Mouse (Mus musculus) forebrain, embryonic 12.5 days (tissue): ENCODE measurements at regions not wholly inside any gene's neighbourhood (a gene's known extent, or its start where the extent isn't known, plus 50 kb on each side); places are given as distances from the start of the nearest gene placed in this dataset.
"Not testable (repeated sequence)": the region's sequence is repeated elsewhere in the genome, so short reads cannot be mapped to it uniquely, and the experiment has no call there.

Source experiments
- ATAC-seq: fragments of 200-750 bp; cut with Nextera tagmentation; 2 replicates; pipeline ENCODE4 v1.8.0; 2017; ENCODE audit warnings: moderate TSS enrichment; ENCODE audit not compliant: low FRiP score
- H3K27ac ChIP-seq: fragments of 300-500 bp; sonication (generic); 2 replicates; pipeline ENCODE4 v1.5.1; 2016; ENCODE audit warnings: mild to moderate bottlenecking
- H3K27me3 ChIP-seq: fragments of 300-500 bp; sonication (generic); 2 replicates; pipeline ENCODE4 v1.6.1; 2016; ENCODE audit warnings: mild to moderate bottlenecking
- H3K36me3 ChIP-seq: fragments of 300-500 bp; sonication (generic); replicated peaks from 2 replicates; pipeline ENCODE4 v1.6.1; 2016; ENCODE audit warnings: mild to moderate bottlenecking
- H3K4me1 ChIP-seq: fragments of 300-500 bp; sonication (generic); 2 replicates; pipeline ENCODE4 v1.6.1; 2016
- H3K4me2 ChIP-seq: fragments of 300-500 bp; sonication (generic); 2 replicates; pipeline ENCODE4 v1.6.1; 2016; ENCODE audit warnings: mild to moderate bottlenecking, moderate library complexity
- H3K4me3 ChIP-seq: fragments of 300-500 bp; sonication (generic); replicated peaks from 2 replicates; pipeline ENCODE4 v1.5.1; 2016; ENCODE audit warnings: mild to moderate bottlenecking
- H3K9ac ChIP-seq: fragments of 300-500 bp; sonication (generic); 2 replicates; pipeline ENCODE4 v1.6.1; 2016; ENCODE audit warnings: mild to moderate bottlenecking
- H3K9me3 ChIP-seq: fragments of 300-500 bp; sonication (generic); 2 replicates; pipeline ENCODE4 v1.6.1; 2016
- WGBS: fragments of 180-500 bp; shearing (Covaris S2); methylation state at CpG from one replicate; pipeline ENCODE4 v1.1.7; 2016; 5-methylcytosine and 5-hydroxymethylcytosine counted together

DNA sequence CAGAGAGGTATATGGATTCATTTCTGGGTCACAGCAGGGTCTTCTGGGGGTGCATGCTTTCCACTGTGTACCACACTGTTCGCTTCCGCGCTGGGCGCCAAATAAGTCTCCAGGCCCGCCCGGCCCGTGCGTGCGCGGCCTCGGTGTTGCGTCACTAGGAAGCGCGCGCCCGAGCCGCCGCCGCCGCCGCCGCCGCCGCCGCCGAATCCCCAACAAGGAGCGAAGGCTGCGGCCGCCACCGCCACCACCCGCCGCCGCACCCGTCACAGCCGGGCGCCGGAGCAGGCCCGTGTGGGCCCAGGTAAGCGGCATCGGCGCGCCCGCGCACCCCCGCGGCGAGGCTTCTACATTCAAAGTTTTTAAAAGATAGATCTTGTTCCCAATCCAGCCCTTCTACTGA, 57.1 kb upstream of the Gm21119 start:
- 62% methylated on average over 43 of the region's 47 CpGs for WGBS
- H3K9ac ChIP-seq, H3K27me3 ChIP-seq, H3K27ac ChIP-seq, H3K9me3 ChIP-seq, H3K36me3 ChIP-seq, H3K4me1 ChIP-seq: not testable (repeated sequence)
- peak overlapping the region; percentile 25 for H3K4me3 ChIP-seq
- peak; percentile 98 for ATAC-seq
- H3K4me2 ChIP-seq: peak overlapping the region; percentile 9; the same call in 1 of the 2 replicates
